Mouse (Mus musculus) stomach, embryonic 14.5 days (tissue): Measurements from ENCODE around the gene Hacd1. TPM values are rescaled to one million over a fixed set of nuclear protein-coding genes. Genes with fewer than 3 reads are reported as not detected.

Source experiments
- ATAC-seq: fragments of 200-750 bp; cut with Nextera tagmentation; 2 replicates; pipeline ENCODE4 v1.8.0; 2017; ENCODE audit warnings: low read depth, moderate TSS enrichment; ENCODE audit not compliant: insufficient number of reproducible peaks, insufficient read depth, low FRiP score
- H3K27ac ChIP-seq: fragments of 300-500 bp; sonication (generic); 2 replicates; pipeline ENCODE4 v1.5.1; 2014; ENCODE audit warnings: mild to moderate bottlenecking, low read length, moderate library complexity, mixed read lengths
- H3K27me3 ChIP-seq: fragments of 300-500 bp; sonication (generic); 2 replicates; pipeline ENCODE4 v1.6.1; 2014; ENCODE audit warnings: low read length, control low read depth, mixed read lengths; ENCODE audit not compliant: control insufficient read depth, insufficient read depth
- H3K36me3 ChIP-seq: fragments of 300-500 bp; sonication (generic); 2 replicates; pipeline ENCODE4 v1.6.1; 2014; ENCODE audit warnings: mild to moderate bottlenecking, control low read depth, low read length, moderate library complexity, mixed read lengths; ENCODE audit not compliant: control insufficient read depth, insufficient read depth
- H3K4me1 ChIP-seq: fragments of 300-500 bp; sonication (generic); 2 replicates; pipeline ENCODE4 v1.6.1; 2014; ENCODE audit warnings: low read length, control low read depth, mixed read lengths; ENCODE audit not compliant: control insufficient read depth, insufficient read depth
- H3K4me2 ChIP-seq: fragments of 300-500 bp; sonication (generic); replicated peaks from 2 replicates; pipeline ENCODE4 v1.6.1; 2014; ENCODE audit warnings: low read depth, low read length, control low read depth
- H3K4me3 ChIP-seq: fragments of 300-500 bp; sonication (generic); 2 replicates; pipeline ENCODE4 v1.5.1; 2014; ENCODE audit warnings: low read depth, low read length, control low read depth
- H3K9ac ChIP-seq: fragments of 300-500 bp; sonication (generic); replicated peaks from 2 replicates; pipeline ENCODE4 v1.6.1; 2014; ENCODE audit warnings: low read depth, mild to moderate bottlenecking, control low read depth, low read length, moderate library complexity, mixed read lengths
- H3K9me3 ChIP-seq: fragments of 300-500 bp; sonication (generic); 2 replicates; pipeline ENCODE4 v1.6.1; 2016; ENCODE audit warnings: low read depth, low read length, control low read depth; ENCODE audit not compliant: control insufficient read depth
- WGBS: fragments of 180-500 bp; shearing (Covaris S2); extraction: QIAGEN DNeasy Blood & Tissue Kit; methylation state at CpG from one replicate; pipeline ENCODE4 v1.1.7; 2014; 5-methylcytosine and 5-hydroxymethylcytosine counted together
- polyA plus RNA-seq: library from polyadenylated mRNA; unstranded; fragments of >200 nt; fragmentation: Nextera tagmentation; extraction: Ambion mirVana; gene quantifications from 2 replicates; pipeline ENCODE4 v1.2.1, GENCODE M21; 2014

Gene Hacd1
- polyA plus RNA-seq, 1 experiment from 2014 or later, result 127 TPM

- H3K36me3 ChIP-seq, result no peaks in the 10 kb centered on the region
- H3K27ac ChIP-seq, result no peak overlapping the region
- no peak overlapping the region for H3K9ac ChIP-seq
- no peak overlapping the region for H3K4me2 ChIP-seq
- no peaks in the 10 kb centered on the region for H3K27me3 ChIP-seq
- H3K4me1 ChIP-seq, result no peaks in the 10 kb centered on the region
- whole genome bisulfite sequencing, result 62% methylated on average over 3 of the region's 3 CpGs
- no peaks in the 10 kb centered on the region for H3K9me3 ChIP-seq
- ATAC-seq, result no peak
- H3K4me3 ChIP-seq, result no peak overlapping the region
Measured at GRCm38 (mm10) chr2:13935343-13935742, 120.6 kb downstream of the Hacd1 start.

GRCm38 (mm10) chr2:13932253-13932652, 123.7 kb downstream of the Hacd1 start:
- Histone ChIP-seq H3K9me3 (no peaks in the 10 kb centered on the region), H3K9ac (no peak overlapping the region), H3K4me2 (no peak overlapping the region), H3K4me3 (no peak overlapping the region), H3K27ac (no peak overlapping the region), H3K36me3 (no peaks in the 10 kb centered on the region), H3K27me3 (no peaks in the 10 kb centered on the region), H3K4me1 (no peaks in the 10 kb centered on the region)
- ATAC-seq, result no peak

- Histone ChIP-seq H3K4me1 (no peaks in the 10 kb centered on the region), H3K36me3 (no peaks in the 10 kb centered on the region), H3K9me3 (no peaks in the 10 kb centered on the region), H3K4me3 (no peak overlapping the region), H3K9ac (no peak overlapping the region), H3K27ac (no peak overlapping the region), H3K4me2 (no peak overlapping the region), H3K27me3 (no peaks in the 10 kb centered on the region)
- no peak for ATAC-seq
- WGBS, result 82% methylated on average over 1 of the region's 1 CpGs
Measured at GRCm38 (mm10) chr2:13930724-13931123, 125.2 kb downstream of the Hacd1 start.

- H3K4me1 ChIP-seq, result no peaks in the 10 kb centered on the region
- no peak overlapping the region for H3K27ac ChIP-seq
- no peaks in the 10 kb centered on the region for H3K36me3 ChIP-seq
- no peak overlapping the region for H3K4me2 ChIP-seq
- H3K9me3 ChIP-seq, result no peaks in the 10 kb centered on the region
- H3K27me3 ChIP-seq, result no peaks in the 10 kb centered on the region
- no peak for ATAC-seq
- H3K9ac ChIP-seq, result no peak overlapping the region
- no peak overlapping the region for H3K4me3 ChIP-seq
Measured at GRCm38 (mm10) chr2:13888568-13888967, 167.4 kb downstream of the Hacd1 start.

GRCm38 (mm10) chr2:13857461-13857860, 198.5 kb downstream of the Hacd1 start:
- WGBS, result 39% methylated on average over 2 of the region's 2 CpGs

GRCm38 (mm10) chr2:13855510-13855909, 200.4 kb downstream of the Hacd1 start:
- H3K4me3 ChIP-seq, result no peak overlapping the region
- no peaks in the 10 kb centered on the region for H3K27me3 ChIP-seq
- H3K27ac ChIP-seq, result no peak overlapping the region
- WGBS, result 73% methylated on average over 3 of the region's 3 CpGs
- ATAC-seq, result no peak
- no peaks in the 10 kb centered on the region for H3K36me3 ChIP-seq
- no peaks in the 10 kb centered on the region for H3K9me3 ChIP-seq
- H3K4me1 ChIP-seq, result no peaks in the 10 kb centered on the region
- no peak overlapping the region for H3K9ac ChIP-seq
- H3K4me2 ChIP-seq, result no peak overlapping the region

More at GRCm38 (mm10) chr2:13857461-13857860, 198.5 kb downstream of the Hacd1 start:
- Histone ChIP-seq H3K4me1 (no peaks in the 10 kb centered on the region), H3K4me2 (no peak overlapping the region), H3K27ac (no peak overlapping the region), H3K36me3 (no peaks in the 10 kb centered on the region), H3K27me3 (no peaks in the 10 kb centered on the region), H3K9ac (no peak overlapping the region), H3K4me3 (no peak overlapping the region), H3K9me3 (no peaks in the 10 kb centered on the region)
- no peak for ATAC-seq

- ATAC-seq, result no peak
- Histone ChIP-seq H3K36me3 (no peaks in the 10 kb centered on the region), H3K4me1 (no peaks in the 10 kb centered on the region), H3K9me3 (no peaks in the 10 kb centered on the region), H3K4me3 (no peak overlapping the region), H3K27me3 (no peaks in the 10 kb centered on the region), H3K9ac (no peak overlapping the region), H3K27ac (no peak overlapping the region), H3K4me2 (no peak overlapping the region)
- 76% methylated on average over 3 of the region's 3 CpGs for WGBS
Measured at GRCm38 (mm10) chr2:13836310-13836709, 219.6 kb downstream of the Hacd1 start.

GRCm38 (mm10) chr2:13834989-13835388, 220.9 kb downstream of the Hacd1 start:
- 23% methylated on average over 1 of the region's 1 CpGs for WGBS

GRCm38 (mm10) chr2:13816645-13817044, 239.3 kb downstream of the Hacd1 start:
- Histone ChIP-seq H3K4me2 (no peak overlapping the region), H3K4me1 (no peaks in the 10 kb centered on the region), H3K9ac (no peak overlapping the region), H3K4me3 (no peak overlapping the region), H3K27me3 (no peaks in the 10 kb centered on the region), H3K27ac (no peak overlapping the region), H3K9me3 (no peaks in the 10 kb centered on the region), H3K36me3 (no peaks in the 10 kb centered on the region)
- 80% methylated on average over 2 of the region's 2 CpGs for WGBS
- ATAC-seq, result no peak

More at GRCm38 (mm10) chr2:13834989-13835388, 220.9 kb downstream of the Hacd1 start:
- H3K27me3 ChIP-seq, result no peaks in the 10 kb centered on the region
- H3K4me3 ChIP-seq, result no peak overlapping the region
- H3K4me1 ChIP-seq, result no peaks in the 10 kb centered on the region
- H3K27ac ChIP-seq, result no peak overlapping the region
- no peaks in the 10 kb centered on the region for H3K36me3 ChIP-seq
- no peak for ATAC-seq
- no peak overlapping the region for H3K9ac ChIP-seq
- H3K9me3 ChIP-seq, result no peaks in the 10 kb centered on the region
- H3K4me2 ChIP-seq, result no peak overlapping the region
